Mouse (Mus musculus): ENCODE measurements around the gene Igsf21.

The Igsf21 gene

DNA sequence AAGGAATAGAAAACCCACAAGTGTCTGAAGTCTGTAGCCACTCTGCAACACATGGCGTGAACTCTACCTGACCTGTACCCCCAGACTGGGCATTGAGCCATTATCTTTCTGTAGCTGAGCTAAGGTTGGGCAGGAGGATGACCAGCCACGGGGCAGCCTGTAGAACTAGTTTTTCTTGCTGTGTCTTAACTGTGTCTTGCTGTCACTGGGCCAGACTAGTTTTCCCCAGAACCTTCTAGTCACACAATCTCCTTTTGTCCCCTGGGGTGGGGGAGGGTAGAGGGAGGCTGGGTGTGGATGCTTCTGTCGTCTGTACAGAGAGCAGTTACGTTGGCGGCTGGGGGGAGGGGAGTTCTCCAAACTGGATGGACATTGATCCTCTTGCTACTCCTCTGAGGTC, 267.9 kb downstream of the Igsf21 start:
- DNase-seq (ENCODE audit: low spot score in 2 of 2), result no peak

DNA sequence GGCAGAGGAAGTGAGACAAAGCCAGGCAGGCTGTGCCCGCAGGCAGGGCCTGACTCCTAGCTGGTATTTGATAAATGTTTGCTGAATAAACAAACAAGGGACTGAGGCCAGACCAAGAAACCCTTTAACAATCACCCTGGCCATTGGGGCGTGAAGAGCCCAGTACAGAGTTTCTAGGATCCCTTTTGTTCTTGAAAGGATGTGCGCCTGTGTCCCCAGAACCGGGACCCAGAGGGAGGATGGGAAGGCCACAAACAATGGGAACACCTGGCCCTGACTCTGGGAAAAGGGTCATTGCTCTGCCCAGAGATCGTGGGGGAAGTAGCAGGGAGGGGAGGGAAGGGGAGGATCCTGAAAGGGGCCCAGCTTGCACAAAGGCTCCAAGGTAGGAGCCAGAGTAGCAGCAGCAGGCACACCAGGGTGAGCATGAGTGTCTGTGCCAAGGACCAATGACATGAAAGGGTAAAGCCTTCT, 269.2 kb downstream of the Igsf21 start:
- no peak for DNase-seq (ENCODE audit: low spot score in 2 of 2)
